Mouse (Mus musculus) mouse trophoblast stem cell (cell line): ENCODE measurements around the gene Gm3005.
"Not testable (repeated sequence)": the region's sequence is repeated elsewhere in the genome, so short reads cannot be mapped to it uniquely, and the experiment has no call there.

Source experiments
- in situ Hi-C, 2 experiments: fragments of 300-500 bp; cut with MseI, MboI; formaldehyde crosslinking; loops; 2 replicates in 1 of 2; 3 replicates in 1 of 2; pipeline ENCODE4 v1.15.1; 2025

Gm3005 gene

GRCm38 (mm10) chr14:3427803-3428202 is at the start of gene Gm3005:
Gm3005 (plus strand) TSS chr14:3428103.
- in situ Hi-C loops: not testable (repeated sequence)

- in situ Hi-C loops: not testable (repeated sequence)
These were observed 33.1 kb upstream of the Gm3005 start, which contains the start of gene Gm10413 for GRCm38 (mm10) chr14:3394793-3395192. Gm10413 (plus strand) TSS chr14:3395093.

DNA sequence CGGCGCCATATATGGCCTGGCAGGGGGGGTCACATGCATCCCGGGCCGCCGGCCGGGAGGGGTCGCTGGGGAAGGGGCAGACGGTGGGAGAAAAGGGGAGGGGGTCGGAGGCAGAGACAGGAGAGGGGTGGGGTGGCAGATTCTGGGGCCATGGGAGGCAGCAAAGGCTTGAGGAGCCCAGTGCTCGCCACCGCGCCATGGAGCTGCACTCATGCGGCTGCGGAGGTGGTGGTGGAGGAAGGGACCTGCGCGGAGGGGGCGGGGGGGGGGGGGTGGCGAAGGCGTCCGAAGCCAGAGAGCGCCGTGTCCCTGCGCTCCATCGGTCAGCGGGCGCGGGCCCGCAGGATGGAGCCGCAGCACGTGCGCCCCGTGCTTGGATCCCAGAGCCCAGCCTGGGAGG is 15.6 kb upstream of the Gm3005 start, which contains the start of gene Gm10409:
Gene Gm10409, plus strand, starts transcription at position 301 of the 400 bp plus-strand sequence.
- in situ Hi-C loops: not testable (repeated sequence)

- in situ Hi-C loops: not testable (repeated sequence)
These were observed 21.2 kb downstream of the Gm3005 start, which contains the start of gene Gm10408 for GRCm38 (mm10) chr14:3449079-3449478. Gm10408 (plus strand) TSS chr14:3449379.

GRCm38 (mm10) chr14:3634212-3634611 is 206.3 kb downstream of the Gm3005 start, which contains the start of gene Gm3012:
Gm3012 (plus strand) TSS chr14:3634512.
- in situ Hi-C loops: not testable (repeated sequence)
